Mouse (Mus musculus) heart, postnatal 4 days (tissue): ENCODE data around the gene Sema4g. TPM values are rescaled to one million over a fixed set of nuclear protein-coding genes. Genes with fewer than 3 reads are reported as not detected.

ENCODE experiments used
- DNase-seq: peaks from one replicate; pipeline ENCODE4 v3.0.0; 2021
- total RNA-seq, 2 experiments: library from RNA; stranded (reverse); gene quantifications; 2 replicates each; pipeline ENCODE4 v1.2.3; 2021

Sema4g gene
- total RNA-seq, 2 experiments from 2014 or later = 1.2 to 2.0 TPM

GRCm38 (mm10) chr19:45003740-45004516 lies 15.0 kb downstream of the Sema4g start:
- no peak for DNase-seq

- DNase-seq = peak; percentile 57
Measured at GRCm38 (mm10) chr19:45005444-45005843, 16.5 kb downstream of the Sema4g start, which contains the start of gene Twnk. Gene Twnk, plus strand, starts transcription at chr19:45005663.

- DNase-seq = peak; percentile 98
Measured at GRCm38 (mm10) chr19:45005957-45006712, 17.2 kb downstream of the Sema4g start, which contains the start of gene Mrpl43. Gene Mrpl43, minus strand, starts transcription at chr19:45006442.

GRCm38 (mm10) chr19:45007021-45007420 lies 18.1 kb downstream of the Sema4g start:
- no peak for DNase-seq

GRCm38 (mm10) chr19:45007425-45008191 lies 18.7 kb downstream of the Sema4g start:
- no peak for DNase-seq

GRCm38 (mm10) chr19:45010646-45011045 lies 21.7 kb downstream of the Sema4g start:
- DNase-seq = no peak

- DNase-seq = no peak
Measured at GRCm38 (mm10) chr19:45012219-45012618, 23.3 kb downstream of the Sema4g start.

- DNase-seq = peak; percentile 38
Measured at GRCm38 (mm10) chr19:45012636-45013035, 23.7 kb downstream of the Sema4g start.

GRCm38 (mm10) chr19:45013581-45014225 lies 24.8 kb downstream of the Sema4g start:
- no peak for DNase-seq

- DNase-seq = peak; percentile 21
Measured at GRCm38 (mm10) chr19:45014335-45014971, 25.6 kb downstream of the Sema4g start, which contains the start of gene Lzts2. Gene Lzts2, plus strand, starts transcription at chr19:45014414.

GRCm38 (mm10) chr19:45014981-45015402 lies 26.1 kb downstream of the Sema4g start:
- peak; percentile 76 for DNase-seq

GRCm38 (mm10) chr19:45015518-45016281 lies 26.8 kb downstream of the Sema4g start:
- DNase-seq = peak; percentile 61

GRCm38 (mm10) chr19:45016341-45017215 lies 27.7 kb downstream of the Sema4g start:
- peak; percentile 88 for DNase-seq

GRCm38 (mm10) chr19:45017216-45017771 lies 28.4 kb downstream of the Sema4g start:
- DNase-seq = peak; percentile 92

- peak; percentile 96 for DNase-seq
Measured at GRCm38 (mm10) chr19:45017909-45018308, 29.0 kb downstream of the Sema4g start.

- peak; percentile 54 for DNase-seq
Measured at GRCm38 (mm10) chr19:45018351-45018831, 29.5 kb downstream of the Sema4g start.

- DNase-seq = peak; percentile 79
Measured at GRCm38 (mm10) chr19:45020348-45020747, 31.4 kb downstream of the Sema4g start.

- DNase-seq = peak; percentile 17
Measured at GRCm38 (mm10) chr19:45021362-45021761, 32.5 kb downstream of the Sema4g start.

- no peak for DNase-seq
Measured at GRCm38 (mm10) chr19:45023993-45024392, 35.1 kb downstream of the Sema4g start.
